Mouse (Mus musculus): ENCODE data around the gene Zkscan16. TPM values are rescaled to one million over a fixed set of nuclear protein-coding genes. Genes with fewer than 3 reads are reported as not detected.
A peak's percentile ranks its signal among the peaks of the same experiment; 100 is the strongest.

Gene Zkscan16
- polyA plus RNA-seq, 1 experiment: 8.1 TPM

GRCm38 (mm10) chr4:58911831-58912628 is 31.4 kb upstream of the Zkscan16 start:
- TF ChIP-seq CTCF (IDR thresholded peaks at IDR 0.05; ENCODE audit: borderline replicate concordance, insufficient read depth, low read depth, low read length): no peak
- peak; percentile 37; the same call in 1 of the 2 replicates for TF ChIP-seq POLR2A (IDR thresholded peaks at IDR 0.05; ENCODE audit: borderline replicate concordance, insufficient read depth, low read length)
- peak overlapping the region; percentile 95 for H3K27ac ChIP-seq (ENCODE audit: insufficient read depth, low read length)
- peak; percentile 79 to 84 for DNase-seq
- H3K4me3 ChIP-seq (replicated peaks; ENCODE audit: insufficient read depth, low read depth, low read length): peak overlapping the region; percentile 92
- H3K27me3 ChIP-seq (ENCODE audit: control insufficient read depth, insufficient read depth, low read length): no peaks in the 10 kb centered on the region
- under 1% methylated on average over 109 of the region's 126 CpGs for WGBS
- H3K4me1 ChIP-seq (ENCODE audit: control insufficient read depth, insufficient read depth, low read length): peaks cover 5% of the 10 kb centered on the region; the same call in 1 of the 2 replicates

- TF ChIP-seq CTCF (IDR thresholded peaks at IDR 0.05; ENCODE audit: borderline replicate concordance, insufficient read depth, low read depth, low read length) (no peak), POLR2A (IDR thresholded peaks at IDR 0.05; ENCODE audit: borderline replicate concordance, insufficient read depth, low read length) (no peak)
- no peaks in the 10 kb centered on the region for H3K27me3 ChIP-seq (ENCODE audit: control insufficient read depth, insufficient read depth, low read length)
- 2% methylated on average over 43 of the region's 43 CpGs for WGBS
- peaks cover 5% of the 10 kb centered on the region; the same call in 1 of the 2 replicates for H3K4me1 ChIP-seq (ENCODE audit: control insufficient read depth, insufficient read depth, low read length)
- H3K4me3 ChIP-seq (replicated peaks; ENCODE audit: insufficient read depth, low read depth, low read length): peak within 1 kb of the TSS; percentile 92
- H3K27ac ChIP-seq (ENCODE audit: insufficient read depth, low read length): peak within 1 kb of the TSS; percentile 95
- DNase-seq: peak; percentile 82 to 84
Observed at GRCm38 (mm10) chr4:58912629-58913335, 30.6 kb upstream of the Zkscan16 start, which contains the start of gene Ecpas. Gene Ecpas (minus strand): TSS chr4:58912749.

GRCm38 (mm10) chr4:58913336-58914026 is 29.9 kb upstream of the Zkscan16 start:
- no peak overlapping the region for H3K27ac ChIP-seq (ENCODE audit: insufficient read depth, low read length)
- no peak for DNase-seq
- H3K4me3 ChIP-seq (replicated peaks; ENCODE audit: insufficient read depth, low read depth, low read length): no peak overlapping the region
- 61% methylated on average over 3 of the region's 3 CpGs for WGBS
- H3K27me3 ChIP-seq (ENCODE audit: control insufficient read depth, insufficient read depth, low read length): no peaks in the 10 kb centered on the region
- peaks cover 5% of the 10 kb centered on the region; the same call in 1 of the 2 replicates for H3K4me1 ChIP-seq (ENCODE audit: control insufficient read depth, insufficient read depth, low read length)
- TF ChIP-seq POLR2A (IDR thresholded peaks at IDR 0.05; ENCODE audit: borderline replicate concordance, insufficient read depth, low read length) (no peak), CTCF (IDR thresholded peaks at IDR 0.05; ENCODE audit: borderline replicate concordance, insufficient read depth, low read depth, low read length) (no peak)

GRCm38 (mm10) chr4:58915081-58915826 is 28.2 kb upstream of the Zkscan16 start:
- DNase-seq: no peak
- Histone ChIP-seq H3K4me3 (replicated peaks; ENCODE audit: insufficient read depth, low read depth, low read length) (no peak overlapping the region), H3K27me3 (ENCODE audit: control insufficient read depth, insufficient read depth, low read length) (no peaks in the 10 kb centered on the region), H3K27ac (ENCODE audit: insufficient read depth, low read length) (no peak overlapping the region), H3K4me1 (ENCODE audit: control insufficient read depth, insufficient read depth, low read length) (peaks cover 5% of the 10 kb centered on the region; the same call in 1 of the 2 replicates)
- no peak for TF ChIP-seq CTCF (IDR thresholded peaks at IDR 0.05; ENCODE audit: borderline replicate concordance, insufficient read depth, low read depth, low read length)
- no peak for TF ChIP-seq POLR2A (IDR thresholded peaks at IDR 0.05; ENCODE audit: borderline replicate concordance, insufficient read depth, low read length)
- 79% methylated on average over 8 of the region's 8 CpGs for WGBS

GRCm38 (mm10) chr4:58923933-58924332 is 19.5 kb upstream of the Zkscan16 start:
- no peak for DNase-seq
- 75% methylated on average over 2 of the region's 2 CpGs for WGBS
- TF ChIP-seq POLR2A (IDR thresholded peaks at IDR 0.05; ENCODE audit: borderline replicate concordance, insufficient read depth, low read length) (no peak), CTCF (IDR thresholded peaks at IDR 0.05; ENCODE audit: borderline replicate concordance, insufficient read depth, low read depth, low read length) (no peak)
- Histone ChIP-seq H3K27ac (ENCODE audit: insufficient read depth, low read length) (no peak overlapping the region), H3K4me1 (ENCODE audit: control insufficient read depth, insufficient read depth, low read length) (no peaks in the 10 kb centered on the region), H3K27me3 (ENCODE audit: control insufficient read depth, insufficient read depth, low read length) (no peaks in the 10 kb centered on the region), H3K4me3 (replicated peaks; ENCODE audit: insufficient read depth, low read depth, low read length) (no peak overlapping the region)

GRCm38 (mm10) chr4:58925664-58926063 is 17.8 kb upstream of the Zkscan16 start:
- Histone ChIP-seq H3K27ac (ENCODE audit: insufficient read depth, low read length) (no peak overlapping the region), H3K4me3 (replicated peaks; ENCODE audit: insufficient read depth, low read depth, low read length) (no peak overlapping the region), H3K27me3 (ENCODE audit: control insufficient read depth, insufficient read depth, low read length) (no peaks in the 10 kb centered on the region), H3K4me1 (ENCODE audit: control insufficient read depth, insufficient read depth, low read length) (no peaks in the 10 kb centered on the region)
- TF ChIP-seq POLR2A (IDR thresholded peaks at IDR 0.05; ENCODE audit: borderline replicate concordance, insufficient read depth, low read length) (no peak), CTCF (IDR thresholded peaks at IDR 0.05; ENCODE audit: borderline replicate concordance, insufficient read depth, low read depth, low read length) (no peak)
- 61% methylated on average over 5 of the region's 5 CpGs for WGBS
- no peak for DNase-seq

- TF ChIP-seq POLR2A (IDR thresholded peaks at IDR 0.05; ENCODE audit: borderline replicate concordance, insufficient read depth, low read length) (no peak), CTCF (IDR thresholded peaks at IDR 0.05; ENCODE audit: borderline replicate concordance, insufficient read depth, low read depth, low read length) (no peak)
- no peaks in the 10 kb centered on the region for H3K4me1 ChIP-seq (ENCODE audit: control insufficient read depth, insufficient read depth, low read length)
- 21% methylated on average over 2 of the region's 2 CpGs for WGBS
- no peaks in the 10 kb centered on the region for H3K27me3 ChIP-seq (ENCODE audit: control insufficient read depth, insufficient read depth, low read length)
- no peak for DNase-seq
- no peak overlapping the region for H3K27ac ChIP-seq (ENCODE audit: insufficient read depth, low read length)
- H3K4me3 ChIP-seq (replicated peaks; ENCODE audit: insufficient read depth, low read depth, low read length): no peak overlapping the region
Observed at GRCm38 (mm10) chr4:58926120-58926519, 17.3 kb upstream of the Zkscan16 start.
